Mouse (Mus musculus) forebrain, postnatal 0 days (tissue): ENCODE measurements around the gene Rpl3. TPM values are rescaled to one million over a fixed set of nuclear protein-coding genes. Genes with fewer than 3 reads are reported as not detected.

Experiments
- ATAC-seq: fragments of 200-750 bp; cut with Nextera tagmentation; 2 replicates; pipeline ENCODE4 v1.8.0; 2017; ENCODE audit warnings: mild to moderate bottlenecking, moderate library complexity
- DNase-seq: peaks from one replicate; pipeline ENCODE4 v3.0.0-alpha.2; 2015
- H3K27ac ChIP-seq: fragments of 300-500 bp; sonication (generic); 2 replicates; pipeline ENCODE4 v1.5.1; 2014; ENCODE audit warnings: low read depth, mild to moderate bottlenecking, antibody characterized with exemption, low read length, moderate library complexity, mixed read lengths
- H3K27me3 ChIP-seq: fragments of 300-500 bp; sonication (generic); 2 replicates; pipeline ENCODE4 v1.6.1; 2014; ENCODE audit warnings: mild to moderate bottlenecking, low read length, mixed read lengths; ENCODE audit not compliant: insufficient read depth
- H3K36me3 ChIP-seq: fragments of 300-500 bp; sonication (generic); 2 replicates; pipeline ENCODE4 v1.6.1; 2014; ENCODE audit warnings: mild to moderate bottlenecking, moderate library complexity; ENCODE audit not compliant: insufficient read depth
- H3K4me1 ChIP-seq: fragments of 300-500 bp; sonication (generic); 2 replicates; pipeline ENCODE4 v1.6.1; 2014; ENCODE audit warnings: antibody characterized with exemption; ENCODE audit not compliant: insufficient read depth
- H3K4me2 ChIP-seq: fragments of 300-500 bp; sonication (generic); 2 replicates; pipeline ENCODE4 v1.6.1; 2014; ENCODE audit warnings: low read depth, mild to moderate bottlenecking, moderate library complexity
- H3K4me3 ChIP-seq: fragments of 300-500 bp; sonication (generic); 2 replicates; pipeline ENCODE4 v1.5.1; 2014; ENCODE audit warnings: low read depth, low read length, mixed read lengths
- H3K9ac ChIP-seq: fragments of 300-500 bp; sonication (generic); 2 replicates; pipeline ENCODE4 v1.6.1; 2014; ENCODE audit warnings: mild to moderate bottlenecking
- H3K9me3 ChIP-seq: fragments of 300-500 bp; sonication (generic); 2 replicates; pipeline ENCODE4 v1.6.1; 2016; ENCODE audit warnings: low read length
- CTCF ChIP-seq: sonication (generic); IDR thresholded peaks from 2 replicates; pipeline ENCODE4 v1.5.1; 2016; ENCODE audit warnings: antibody characterized with exemption, control low read depth, low read depth
- WGBS: fragments of 180-500 bp; shearing (Covaris S2); extraction: QIAGEN DNeasy Blood & Tissue Kit; methylation state at CpG from one replicate; pipeline ENCODE4 v1.1.7; 2014; 5-methylcytosine and 5-hydroxymethylcytosine counted together
- polyA plus RNA-seq: library from polyadenylated mRNA; unstranded; fragments of >200 nt; fragmentation: Nextera tagmentation; extraction: Ambion mirVana; gene quantifications from 2 replicates; pipeline ENCODE4 v1.2.1, GENCODE M21; 2015
- total RNA-seq: library from RNA; depleted of rRNA; stranded (reverse); fragments of >200 nt; gene quantifications from 2 replicates; pipeline ENCODE4 v1.2.3, GENCODE M21; 2014

Gene Rpl3
- total and polyA plus RNA-seq, 2 experiments from 2014 or later: 578 to 804 TPM

GRCm38 (mm10) chr15:80051782-80052181, 39.9 kb downstream of the Rpl3 start:
- no peak for DNase-seq
- no peak overlapping the region for H3K27ac ChIP-seq
- no peak overlapping the region for H3K4me3 ChIP-seq
- ATAC-seq: no peak
- 89% methylated on average over 9 of the region's 9 CpGs for WGBS
- no peak for TF ChIP-seq CTCF
- no peak overlapping the region for H3K4me2 ChIP-seq
- H3K9ac ChIP-seq: no peak overlapping the region
- H3K4me1 ChIP-seq: no peaks in the 10 kb centered on the region
- no peaks in the 10 kb centered on the region for H3K9me3 ChIP-seq
- no peaks in the 10 kb centered on the region for H3K36me3 ChIP-seq
- H3K27me3 ChIP-seq: no peaks in the 10 kb centered on the region

GRCm38 (mm10) chr15:80051092-80051761, 40.4 kb downstream of the Rpl3 start:
- no peak overlapping the region for H3K4me3 ChIP-seq
- ATAC-seq (no peak), DNase-seq (no peak)
- 77% methylated on average over 19 of the region's 19 CpGs for WGBS
- no peaks in the 10 kb centered on the region for H3K9me3 ChIP-seq
- H3K4me2 ChIP-seq: no peak overlapping the region
- no peaks in the 10 kb centered on the region for H3K4me1 ChIP-seq
- H3K9ac ChIP-seq: no peak overlapping the region
- H3K36me3 ChIP-seq: no peaks in the 10 kb centered on the region
- TF ChIP-seq CTCF: no peak
- H3K27ac ChIP-seq: no peak overlapping the region
- no peaks in the 10 kb centered on the region for H3K27me3 ChIP-seq

GRCm38 (mm10) chr15:80050093-80050492, 41.6 kb downstream of the Rpl3 start:
- ATAC-seq (no peak), DNase-seq (no peak)
- no peaks in the 10 kb centered on the region for H3K9me3 ChIP-seq
- no peaks in the 10 kb centered on the region for H3K36me3 ChIP-seq
- H3K4me2 ChIP-seq: no peak overlapping the region
- H3K4me1 ChIP-seq: no peaks in the 10 kb centered on the region
- no peaks in the 10 kb centered on the region for H3K27me3 ChIP-seq
- no peak overlapping the region for H3K27ac ChIP-seq
- WGBS: 74% methylated on average over 4 of the region's 4 CpGs
- no peak overlapping the region for H3K9ac ChIP-seq
- H3K4me3 ChIP-seq: no peak overlapping the region
- no peak for TF ChIP-seq CTCF

GRCm38 (mm10) chr15:80047973-80048372, 43.7 kb downstream of the Rpl3 start:
- no peaks in the 10 kb centered on the region for H3K27me3 ChIP-seq
- no peak overlapping the region for H3K27ac ChIP-seq
- ATAC-seq (no peak), DNase-seq (no peak)
- 78% methylated on average over 5 of the region's 5 CpGs for WGBS
- H3K4me2 ChIP-seq: no peak overlapping the region
- no peaks in the 10 kb centered on the region for H3K36me3 ChIP-seq
- H3K4me1 ChIP-seq: no peaks in the 10 kb centered on the region
- TF ChIP-seq CTCF: no peak
- no peak overlapping the region for H3K9ac ChIP-seq
- no peaks in the 10 kb centered on the region for H3K9me3 ChIP-seq
- no peak overlapping the region for H3K4me3 ChIP-seq

- Histone ChIP-seq H3K4me1 (no peaks in the 10 kb centered on the region), H3K9ac (no peak overlapping the region), H3K4me3 (no peak overlapping the region), H3K27me3 (no peaks in the 10 kb centered on the region), H3K9me3 (no peaks in the 10 kb centered on the region), H3K4me2 (no peak overlapping the region), H3K27ac (no peak overlapping the region), H3K36me3 (no peaks in the 10 kb centered on the region)
- no peak for ATAC-seq
- 90% methylated on average over 2 of the region's 2 CpGs for WGBS
- DNase-seq: no peak
- TF ChIP-seq CTCF: no peak
These were observed 44.4 kb downstream of the Rpl3 start for GRCm38 (mm10) chr15:80047242-80047641.

GRCm38 (mm10) chr15:80045749-80046148, 45.9 kb downstream of the Rpl3 start:
- Histone ChIP-seq H3K4me3 (no peak overlapping the region), H3K4me2 (no peak overlapping the region), H3K36me3 (no peaks in the 10 kb centered on the region), H3K9ac (no peak overlapping the region), H3K9me3 (no peaks in the 10 kb centered on the region), H3K27ac (no peak overlapping the region), H3K4me1 (no peaks in the 10 kb centered on the region), H3K27me3 (no peaks in the 10 kb centered on the region)
- DNase-seq: no peak
- no peak for ATAC-seq
- TF ChIP-seq CTCF: peak; percentile 40
- 98% methylated on average over 2 of the region's 2 CpGs for WGBS

- Histone ChIP-seq H3K4me2 (no peak overlapping the region), H3K27me3 (no peaks in the 10 kb centered on the region), H3K9ac (no peak overlapping the region), H3K27ac (no peak overlapping the region), H3K9me3 (no peaks in the 10 kb centered on the region), H3K36me3 (no peaks in the 10 kb centered on the region), H3K4me1 (no peaks in the 10 kb centered on the region), H3K4me3 (no peak overlapping the region)
- ATAC-seq (no peak), DNase-seq (no peak)
- TF ChIP-seq CTCF: no peak
- 92% methylated on average over 10 of the region's 10 CpGs for whole genome bisulfite sequencing
These were observed 47.4 kb downstream of the Rpl3 start for GRCm38 (mm10) chr15:80044249-80044648.
